Mouse (Mus musculus) cerebellum, adult 11-12 months (tissue): Measurements from ENCODE around the gene Mef2d.

ENCODE experiments used
- DNase-seq: peaks from one replicate; pipeline ENCODE4 v3.0.0; 2022

The Mef2d gene

GRCm38 (mm10) chr3:88212356-88212755, 70.2 kb downstream of the Mef2d start:
- peak; percentile 26 for DNase-seq

GRCm38 (mm10) chr3:88213019-88213418, 70.8 kb downstream of the Mef2d start:
- DNase-seq: peak; percentile 26

GRCm38 (mm10) chr3:88214197-88214938, 72.2 kb downstream of the Mef2d start:
- DNase-seq: peak; percentile 85

GRCm38 (mm10) chr3:88214971-88215552, 72.9 kb downstream of the Mef2d start:
- DNase-seq: peak; percentile 65

- peak; percentile 74 for DNase-seq
These were observed 73.4 kb downstream of the Mef2d start for GRCm38 (mm10) chr3:88215553-88216004.

GRCm38 (mm10) chr3:88216116-88216515, 73.9 kb downstream of the Mef2d start:
- no peak for DNase-seq

- peak; percentile 86 for DNase-seq
These were observed 74.6 kb downstream of the Mef2d start for GRCm38 (mm10) chr3:88216534-88217326.

- no peak for DNase-seq
These were observed 75.5 kb downstream of the Mef2d start for GRCm38 (mm10) chr3:88217679-88218078.

GRCm38 (mm10) chr3:88219940-88220339, 77.8 kb downstream of the Mef2d start:
- no peak for DNase-seq

- DNase-seq: no peak
These were observed 78.7 kb downstream of the Mef2d start for GRCm38 (mm10) chr3:88220842-88221241.
